12 mouse cellular contexts compared by ENCODE assay signal in the genomic region with DNA sequence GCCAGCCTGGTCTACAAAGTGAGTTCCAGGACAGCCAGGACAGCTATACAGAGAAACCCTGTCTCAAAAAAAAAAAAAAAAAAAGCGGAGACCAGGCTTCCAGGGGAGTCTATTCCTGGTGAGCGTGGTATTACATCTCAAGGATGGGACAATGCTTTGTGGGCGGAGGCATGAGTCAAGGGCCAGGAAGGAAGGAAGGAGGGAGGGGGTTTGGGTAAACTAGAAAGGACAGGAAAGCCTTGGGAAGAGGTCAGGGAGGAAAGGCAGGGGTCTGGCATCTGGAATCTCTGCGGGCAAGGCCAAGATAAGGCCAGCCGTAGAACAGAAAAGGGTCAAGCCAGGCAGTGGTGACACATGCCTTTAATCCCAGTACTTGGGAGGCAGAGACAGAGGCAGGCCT. TPM values are rescaled to one million over a fixed set of nuclear protein-coding genes. Genes with fewer than 3 reads are reported as not detected.
A peak's percentile ranks its signal among the peaks of the same experiment; 100 is the strongest.
DNase-seq lines count a peak whose midpoint lies in the region; ATAC-seq and TF ChIP-seq lines count a peak whose summit lies in the region.
"Had no signal": no experiment of that assay in that cellular context is flagged by ENCODE, and none has a peak within 500 bp of the region (broad histone marks: within the 10 kb centered on the region; RNA-seq: fewer than 3 reads in every experiment).

No protein-coding gene starts in this region.

- H3K9ac ChIP-seq in lung, embryonic 14.5 days: no peak overlapping the region
- H3K9ac ChIP-seq in MEL (ENCODE audit: control insufficient read depth, low read depth, low read length, poor library complexity, severe bottlenecking): no peak overlapping the region
- H3K9ac ChIP-seq in liver, embryonic 14.5 days (replicated peaks): no peak overlapping the region
- H3K9ac ChIP-seq: hindbrain, embryonic 12.5 days; midbrain, embryonic 12.5 days had no signal

- H3K79me2 ChIP-seq in MEL (ENCODE audit: control insufficient read depth, insufficient read depth, low read length, poor library complexity): no peaks in the 10 kb centered on the region

- H3K27me3 ChIP-seq in heart, embryonic 10.5 days (ENCODE audit: insufficient read depth, poor library complexity, severe bottlenecking): peaks cover 41% of the 10 kb centered on the region
- H3K27me3 ChIP-seq in lung, embryonic 14.5 days (ENCODE audit: insufficient read depth, low read length): peaks cover 15% of the 10 kb centered on the region; the same call in 1 of the 2 replicates
- H3K27me3 ChIP-seq in MEL (ENCODE audit: control insufficient read depth in 1 of 2, insufficient read depth in 2 of 2, low read length in 2 of 2): no peaks in the 10 kb centered on the region
- no peaks in the 10 kb centered on the region for H3K27me3 ChIP-seq in liver, embryonic 14.5 days (ENCODE audit: control insufficient read depth, insufficient read depth, low read length)

- H3K9me3 ChIP-seq in heart, embryonic 10.5 days: no peaks in the 10 kb centered on the region
- no peaks in the 10 kb centered on the region for H3K9me3 ChIP-seq in lung, embryonic 14.5 days (ENCODE audit: low read depth, low read length)
- H3K9me3 ChIP-seq in MEL (replicated peaks; ENCODE audit: insufficient read depth, low read length): no peaks in the 10 kb centered on the region
- H3K9me3 ChIP-seq in liver, embryonic 14.5 days (ENCODE audit: control insufficient read depth, low read length): no peaks in the 10 kb centered on the region
- H3K9me3 ChIP-seq: hindbrain, embryonic 12.5 days; midbrain, embryonic 12.5 days had no signal

- no peak for TF ChIP-seq CTCF in lung, embryonic 14.5 days (IDR thresholded peaks at IDR 0.05; ENCODE audit: low read depth)
- no peak for TF ChIP-seq CTCF in MEL (IDR thresholded peaks at IDR 0.05 in 2 of 3, conservative IDR thresholded peaks at IDR 0.05 in 1 of 3; ENCODE audit: control insufficient read depth in 1 of 3, insufficient read depth in 1 of 3, low read depth in 2 of 3, low read length in 3 of 3, poor library complexity in 1 of 3, severe bottlenecking in 1 of 3)
- TF ChIP-seq CTCF in liver, embryonic 14.5 days (IDR thresholded peaks at IDR 0.05; ENCODE audit: low read depth): no peak

- 0 out of 2 replicates have a peak overlapping the region, but pooled peaks have one; percentile 3 for H3K4me3 ChIP-seq in heart, embryonic 10.5 days
- no peak overlapping the region for H3K4me3 ChIP-seq in lung, embryonic 14.5 days (ENCODE audit: low read depth, low read length)
- no peak overlapping the region for H3K4me3 ChIP-seq in MEL (ENCODE audit: control insufficient read depth in 1 of 2, insufficient read depth in 1 of 2, low read depth in 2 of 2, low read length in 2 of 2)
- H3K4me3 ChIP-seq in liver, embryonic 14.5 days (ENCODE audit: insufficient read depth in 1 of 2, low read depth in 2 of 2, low read length in 2 of 2): no peak overlapping the region

- intact Hi-C loops in heart, postnatal 25 days (cut with DNase I): no loop called here

- peak; percentile 19; the same call in 1 of the 2 replicates for ATAC-seq in lung, embryonic 14.5 days (ENCODE audit: insufficient read depth)
- no peak for ATAC-seq in liver, embryonic 14.5 days (ENCODE audit: insufficient read depth)

- TF ChIP-seq EP300 in MEL (IDR thresholded peaks at IDR 0.05; ENCODE audit: low read depth in 1 of 2, low read length in 2 of 2): no peak
- TF ChIP-seq EP300 in liver, embryonic 14.5 days (IDR thresholded peaks at IDR 0.05; ENCODE audit: low read depth): no peak

- 0 out of 2 replicates have a peak overlapping the region, but pooled peaks have one; percentile 56 for H3K4me2 ChIP-seq in lung, embryonic 14.5 days
- peak overlapping the region; percentile 69 for H3K4me2 ChIP-seq in liver, embryonic 14.5 days (ENCODE audit: low read depth)

- peaks cover 47% of the 10 kb centered on the region for H3K4me1 ChIP-seq in heart, embryonic 10.5 days
- H3K4me1 ChIP-seq in lung, embryonic 14.5 days (ENCODE audit: insufficient read depth): peaks cover 4% of the 10 kb centered on the region; the same call in 1 of the 2 replicates
- H3K4me1 ChIP-seq in MEL (ENCODE audit: control insufficient read depth in 1 of 2, insufficient read depth in 2 of 2, low read length in 2 of 2): peaks cover 7 to 29% of the 10 kb centered on the region in 2 experiments; a peak in 3 of 4 replicates
- H3K4me1 ChIP-seq in liver, embryonic 14.5 days (replicated peaks; ENCODE audit: control insufficient read depth in 2 of 2, insufficient read depth in 2 of 2, low read length in 1 of 2): peaks cover 24 to 39% of the 10 kb centered on the region in 2 experiments

- peak overlapping the region; percentile 83; the same call in 1 of the 2 replicates for H3K27ac ChIP-seq in heart, embryonic 10.5 days
- H3K27ac ChIP-seq in lung, embryonic 14.5 days (ENCODE audit: low read depth): no peak overlapping the region
- no peak overlapping the region for H3K27ac ChIP-seq in MEL (ENCODE audit: control insufficient read depth, low read depth, low read length)
- peak overlapping the region; percentile 34 for H3K27ac ChIP-seq in liver, embryonic 14.5 days
- H3K27ac ChIP-seq: gastrocnemius, adult 2 months; hindbrain, embryonic 12.5 days; midbrain, embryonic 12.5 days had no signal

- TF ChIP-seq RAD21 in MEL (IDR thresholded peaks at IDR 0.05; ENCODE audit: low read depth, low read length): no peak

- H3K36me3 ChIP-seq in heart, embryonic 10.5 days: peaks cover 36% of the 10 kb centered on the region
- peaks cover 36% of the 10 kb centered on the region for H3K36me3 ChIP-seq in lung, embryonic 14.5 days (ENCODE audit: insufficient read depth)
- peaks cover 0 to 8% of the 10 kb centered on the region in 2 experiments; a peak in 3 of 4 replicates for H3K36me3 ChIP-seq in MEL (ENCODE audit: control insufficient read depth in 1 of 2, insufficient read depth in 2 of 2, low read length in 2 of 2)
- H3K36me3 ChIP-seq in liver, embryonic 14.5 days (replicated peaks; ENCODE audit: control insufficient read depth, insufficient read depth, low read depth): peaks cover 29% of the 10 kb centered on the region

- no peak for DNase-seq in heart, embryonic 10.5 days (ENCODE audit: low spot score)
- DNase-seq in heart, postnatal 25 days (ENCODE audit: low spot score): no peak
- peak; percentile 39 for DNase-seq in lung, embryonic 14.5 days
- no peak for DNase-seq in lung, adult 18-20 months
- DNase-seq in MEL (ENCODE audit: low read depth, low spot score): no peak
- no peak for DNase-seq in liver, embryonic 14.5 days (ENCODE audit: low read depth in 3 of 3, low spot score in 3 of 3)
- no peak for DNase-seq in spleen, postnatal 10 days (ENCODE audit: low spot score in 2 of 2)
- no peak for DNase-seq in cerebellum, adult 9-10 months

- 11% methylated on average over 5 of the region's 5 CpGs for WGBS in heart, embryonic 10.5 days
- WGBS in lung, embryonic 14.5 days: 41% methylated on average over 5 of the region's 5 CpGs
- 23% methylated on average over 5 of the region's 5 CpGs for WGBS in liver, embryonic 14.5 days (ENCODE audit: insufficient replicate concordance)

- TF ChIP-seq POLR2A in MEL (IDR thresholded peaks at IDR 0.05; ENCODE audit: control insufficient read depth in 1 of 2, insufficient read depth in 1 of 2, low read depth in 1 of 2, low read length in 2 of 2, poor library complexity in 1 of 2): no peak

RNA-seq across cellular contexts. Expression of a gene that starts 0.6 kb away (rescaled TPM):
- polyA plus RNA-seq in heart, embryonic 10.5 days (2016; fragmentation: Nextera tagmentation; extraction: Ambion mirVana): 0.31 and 0.32 TPM in 2 replicates
- total RNA-seq in heart, postnatal 25 days (2021): not detected
- polyA plus RNA-seq in lung, embryonic 14.5 days (2014; fragmentation: Nextera tagmentation; extraction: Ambion mirVana): 0.09 and 0.14 TPM in 2 replicates
- 0.03 TPM in 1 of 2 replicates, not detected in the other for total RNA-seq in MEL (2012; rRNA removed)
- under 1 TPM in 1 of 2 experiments, not detected in 1; 0.13 TPM for polyA plus RNA-seq in MEL (2012; ENCODE audit: insufficient read depth in 1 of 2, insufficient read length in 2 of 2, low read depth in 1 of 2, low replicate concordance in 2 of 2, missing spikeins in 1 of 2)
- 0.01 and 0.02 TPM in 2 replicates for polyA plus RNA-seq in liver, embryonic 14.5 days (2012; rRNA removed)
- polyA plus RNA-seq in liver, embryonic 14.5 days (2014; fragmentation: Nextera tagmentation; extraction: Ambion mirVana): 0.05 TPM in 1 of 2 replicates, not detected in the other
- total RNA-seq: gastrocnemius, adult 2 months had no signal
- polyA plus RNA-seq: large intestine, adult 2 months had no signal

RNA-seq across cellular contexts. Expression of a gene that starts 21.9 kb away (rescaled TPM):
- 25.1 and 26.9 TPM in 2 replicates for polyA plus RNA-seq in heart, embryonic 10.5 days (2016; fragmentation: Nextera tagmentation; extraction: Ambion mirVana)
- total RNA-seq in heart, postnatal 25 days (2021): 10 to 100 TPM; 11.1 to 12.2 TPM
- 27.8 and 34.5 TPM in 2 replicates for polyA plus RNA-seq in lung, embryonic 14.5 days (2014; fragmentation: Nextera tagmentation; extraction: Ambion mirVana)
- total RNA-seq in MEL (2012; rRNA removed): 14.3 and 14.7 TPM in 2 replicates
- 10 to 100 TPM in 1 of 2 experiments, not detected in 1; 54.6 TPM for polyA plus RNA-seq in MEL (2012; ENCODE audit: insufficient read depth in 1 of 2, insufficient read length in 2 of 2, low read depth in 1 of 2, low replicate concordance in 2 of 2, missing spikeins in 1 of 2)
- polyA plus RNA-seq in liver, embryonic 14.5 days (2012; rRNA removed): 19.1 and 24.8 TPM in 2 replicates
- polyA plus RNA-seq in liver, embryonic 14.5 days (2014; fragmentation: Nextera tagmentation; extraction: Ambion mirVana): 10.7 and 14.0 TPM in 2 replicates

RNA-seq across cellular contexts. Expression of a gene that starts 37.6 kb away (rescaled TPM):
- 7.9 and 8.1 TPM in 2 replicates for polyA plus RNA-seq in heart, embryonic 10.5 days (2016; fragmentation: Nextera tagmentation; extraction: Ambion mirVana)
- 1 to 10 TPM; 3.0 to 4.5 TPM for total RNA-seq in heart, postnatal 25 days (2021)
- 9.5 and 11.8 TPM in 2 replicates for polyA plus RNA-seq in lung, embryonic 14.5 days (2014; fragmentation: Nextera tagmentation; extraction: Ambion mirVana)
- 30.0 and 37.1 TPM in 2 replicates for total RNA-seq in MEL (2012; rRNA removed)
- polyA plus RNA-seq in MEL (2012; ENCODE audit: insufficient read depth in 1 of 2, insufficient read length in 2 of 2, low read depth in 1 of 2, low replicate concordance in 2 of 2, missing spikeins in 1 of 2): 10 to 100 TPM in 1 of 2 experiments, not detected in 1; 51.1 TPM
- 12.5 and 13.8 TPM in 2 replicates for polyA plus RNA-seq in liver, embryonic 14.5 days (2012; rRNA removed)
- 10.6 and 12.3 TPM in 2 replicates for polyA plus RNA-seq in liver, embryonic 14.5 days (2014; fragmentation: Nextera tagmentation; extraction: Ambion mirVana)

RNA-seq across cellular contexts. Expression of a gene that starts 44.9 kb away (rescaled TPM):
- polyA plus RNA-seq in heart, embryonic 10.5 days (2016; fragmentation: Nextera tagmentation; extraction: Ambion mirVana): 0.44 TPM in 1 of 2 replicates, not detected in the other
- total RNA-seq in heart, postnatal 25 days (2021): under 1 TPM in 1 of 2 experiments, not detected in 1; 0.05 TPM
- not detected in 2 replicates for polyA plus RNA-seq in lung, embryonic 14.5 days (2014; fragmentation: Nextera tagmentation; extraction: Ambion mirVana)
- total RNA-seq in MEL (2012; rRNA removed): not detected in 2 replicates
- not detected for polyA plus RNA-seq in MEL (2012; ENCODE audit: insufficient read depth in 1 of 2, insufficient read length in 2 of 2, low read depth in 1 of 2, low replicate concordance in 2 of 2, missing spikeins in 1 of 2)
- 0.02 TPM in 2 replicates for polyA plus RNA-seq in liver, embryonic 14.5 days (2012; rRNA removed)
- polyA plus RNA-seq in liver, embryonic 14.5 days (2014; fragmentation: Nextera tagmentation; extraction: Ambion mirVana): not detected in 2 replicates
- total RNA-seq: gastrocnemius, adult 2 months had no signal

RNA-seq across cellular contexts. Expression of a gene that starts 50.6 kb away (rescaled TPM):
- 94.1 and 120 TPM in 2 replicates for polyA plus RNA-seq in heart, embryonic 10.5 days (2016; fragmentation: Nextera tagmentation; extraction: Ambion mirVana)
- total RNA-seq in heart, postnatal 25 days (2021): 10 to 100 TPM; 50.1 to 51.1 TPM
- 151 and 153 TPM in 2 replicates for polyA plus RNA-seq in lung, embryonic 14.5 days (2014; fragmentation: Nextera tagmentation; extraction: Ambion mirVana)
- total RNA-seq in MEL (2012; rRNA removed): 89.6 and 98.5 TPM in 2 replicates
- polyA plus RNA-seq in MEL (2012; ENCODE audit: insufficient read depth in 1 of 2, insufficient read length in 2 of 2, low read depth in 1 of 2, low replicate concordance in 2 of 2, missing spikeins in 1 of 2): 100 to 1,000 TPM in 1 of 2 experiments, 10 to 100 TPM in 1; 96.2 to 136 TPM
- polyA plus RNA-seq in liver, embryonic 14.5 days (2012; rRNA removed): 41.2 and 51.0 TPM in 2 replicates
- 55.0 and 63.4 TPM in 2 replicates for polyA plus RNA-seq in liver, embryonic 14.5 days (2014; fragmentation: Nextera tagmentation; extraction: Ambion mirVana)

Comparison
In these comparisons a context has a peak if more than half of its experiments do, and no peak if none do; other contexts are left out.
1. H3K27ac ChIP-seq: peak in heart, embryonic 10.5 days (single experiment) and liver, embryonic 14.5 days (single experiment); none in lung, embryonic 14.5 days (single experiment) and MEL (single experiment).